9 mouse cellular contexts compared by ENCODE assay signal in genomic region chr12:71626801-71627200, GRCm38 (mm10).
DNase-seq lines count a peak whose midpoint lies in the region; ATAC-seq and TF ChIP-seq lines count a peak whose summit lies in the region.
"Had no signal": no experiment of that assay in that cellular context is flagged by ENCODE, and none has a peak within 500 bp of the region (broad histone marks: within the 10 kb centered on the region; RNA-seq: fewer than 3 reads in every experiment).

No protein-coding gene starts in this region.

- no peak for TF ChIP-seq POLR2A in kidney, adult 2 months (IDR thresholded peaks at IDR 0.05; ENCODE audit: low read depth, low read length)

- DNase-seq in kidney, adult 11 months: peak; percentile 11
- no peak for DNase-seq in kidney, adult 2 months
- no peak for DNase-seq in embryonic facial prominence, embryonic 10.5 days (ENCODE audit: low spot score)
- no peak for DNase-seq in cerebellum, adult 8-10 months
- DNase-seq in left cerebral cortex, adult 8-10 months (ENCODE audit: low spot score in 2 of 2): no peak

- 77% methylated on average over 4 of the region's 4 CpGs for WGBS in kidney, adult 2 months
- 62% methylated on average over 4 of the region's 4 CpGs for WGBS in embryonic facial prominence, embryonic 10.5 days
- 35% methylated on average over 4 of the region's 4 CpGs for WGBS in heart, embryonic 16.5 days
- 50% methylated on average over 4 of the region's 4 CpGs for WGBS in lung, embryonic 16.5 days

- H3K4me3 ChIP-seq in kidney, adult 2 months (ENCODE audit: insufficient read depth, low read depth, low read length): no peak overlapping the region
- no peak overlapping the region for H3K4me3 ChIP-seq in embryonic facial prominence, embryonic 10.5 days
- H3K4me3 ChIP-seq in heart, embryonic 16.5 days (ENCODE audit: low read length): no peak overlapping the region
- H3K4me3 ChIP-seq in lung, embryonic 16.5 days (ENCODE audit: low read length): no peak overlapping the region
- H3K4me3 ChIP-seq: neural tube, embryonic 13.5 days had no signal

- peak; percentile 81 for ATAC-seq in heart, embryonic 16.5 days (replicated peaks; ENCODE audit: extremely low read depth, insufficient read depth, low FRiP score)
- peak; percentile 93 for ATAC-seq in lung, embryonic 16.5 days (ENCODE audit: low read depth)
- no peak for ATAC-seq in erythroid progenitor cell, adult 5-6 weeks (replicated peaks; ENCODE audit: low FRiP score, poor library complexity, severe bottlenecking)

- H3K4me1 ChIP-seq in kidney, adult 2 months (ENCODE audit: control insufficient read depth, insufficient read depth, low read length): no peaks in the 10 kb centered on the region
- H3K4me1 ChIP-seq in embryonic facial prominence, embryonic 10.5 days: peaks cover 26% of the 10 kb centered on the region
- H3K4me1 ChIP-seq in heart, embryonic 16.5 days (ENCODE audit: control insufficient read depth, insufficient read depth, low read length): peaks cover 16% of the 10 kb centered on the region
- H3K4me1 ChIP-seq in lung, embryonic 16.5 days (replicated peaks; ENCODE audit: control insufficient read depth, insufficient read depth, low read length): peaks cover 25% of the 10 kb centered on the region

- no peaks in the 10 kb centered on the region for H3K36me3 ChIP-seq in kidney, adult 2 months (ENCODE audit: control insufficient read depth, insufficient read depth, low read length)
- no peaks in the 10 kb centered on the region for H3K36me3 ChIP-seq in embryonic facial prominence, embryonic 10.5 days (replicated peaks)
- H3K36me3 ChIP-seq in heart, embryonic 16.5 days (ENCODE audit: control insufficient read depth, insufficient read depth): no peaks in the 10 kb centered on the region
- no peaks in the 10 kb centered on the region for H3K36me3 ChIP-seq in lung, embryonic 16.5 days (ENCODE audit: control insufficient read depth, insufficient read depth, low read length)
- H3K36me3 ChIP-seq: neural tube, embryonic 13.5 days had no signal

- no peaks in the 10 kb centered on the region for H3K27me3 ChIP-seq in kidney, adult 2 months (replicated peaks; ENCODE audit: control insufficient read depth, insufficient read depth, low read length)
- H3K27me3 ChIP-seq in embryonic facial prominence, embryonic 10.5 days (replicated peaks; ENCODE audit: low read depth, poor library complexity, severe bottlenecking): no peaks in the 10 kb centered on the region
- no peaks in the 10 kb centered on the region for H3K27me3 ChIP-seq in heart, embryonic 16.5 days (ENCODE audit: control insufficient read depth, insufficient read depth, low read length)
- no peaks in the 10 kb centered on the region for H3K27me3 ChIP-seq in lung, embryonic 16.5 days (ENCODE audit: control insufficient read depth, insufficient read depth, low read depth, low read length)
- H3K27me3 ChIP-seq: neural tube, embryonic 13.5 days had no signal

- H3K9me3 ChIP-seq in embryonic facial prominence, embryonic 10.5 days: no peaks in the 10 kb centered on the region
- H3K9me3 ChIP-seq in heart, embryonic 16.5 days (replicated peaks; ENCODE audit: control insufficient read depth, low read length): no peaks in the 10 kb centered on the region
- no peaks in the 10 kb centered on the region for H3K9me3 ChIP-seq in lung, embryonic 16.5 days (ENCODE audit: control insufficient read depth, low read length)
- H3K9me3 ChIP-seq: neural tube, embryonic 13.5 days had no signal

- no peak overlapping the region for H3K4me2 ChIP-seq in heart, embryonic 16.5 days (ENCODE audit: low read depth, low read length)
- H3K4me2 ChIP-seq in lung, embryonic 16.5 days (ENCODE audit: low read depth, low read length): no peak overlapping the region
- H3K4me2 ChIP-seq: neural tube, embryonic 13.5 days had no signal

- no peak overlapping the region for H3K9ac ChIP-seq in heart, embryonic 16.5 days (ENCODE audit: low read length)
- no peak overlapping the region for H3K9ac ChIP-seq in lung, embryonic 16.5 days (ENCODE audit: low read length)
- H3K9ac ChIP-seq: neural tube, embryonic 13.5 days had no signal

- H3K27ac ChIP-seq in kidney, adult 2 months (ENCODE audit: insufficient read depth, low read depth, low read length): no peak overlapping the region
- H3K27ac ChIP-seq in embryonic facial prominence, embryonic 10.5 days (replicated peaks): peak overlapping the region; percentile 27; the same call in 1 of the 2 replicates
- H3K27ac ChIP-seq in heart, embryonic 16.5 days (ENCODE audit: low read length): 0 out of 2 replicates have a peak overlapping the region, but pooled peaks have one; percentile 5
- H3K27ac ChIP-seq in lung, embryonic 16.5 days (ENCODE audit: low read length): peak overlapping the region; percentile 63
- H3K27ac ChIP-seq: neural tube, embryonic 13.5 days had no signal

- no peak for TF ChIP-seq CTCF in kidney, adult 2 months (conservative IDR thresholded peaks at IDR 0.05; ENCODE audit: insufficient read depth, insufficient read length, low read depth, low read length)
